Mouse (Mus musculus): ENCODE data around the gene Traf7. TPM values are rescaled to one million over a fixed set of nuclear protein-coding genes. Genes with fewer than 3 reads are reported as not detected.

The Traf7 gene
- polyA plus RNA-seq, 1 experiment from 2014 or later: 102 TPM

DNA sequence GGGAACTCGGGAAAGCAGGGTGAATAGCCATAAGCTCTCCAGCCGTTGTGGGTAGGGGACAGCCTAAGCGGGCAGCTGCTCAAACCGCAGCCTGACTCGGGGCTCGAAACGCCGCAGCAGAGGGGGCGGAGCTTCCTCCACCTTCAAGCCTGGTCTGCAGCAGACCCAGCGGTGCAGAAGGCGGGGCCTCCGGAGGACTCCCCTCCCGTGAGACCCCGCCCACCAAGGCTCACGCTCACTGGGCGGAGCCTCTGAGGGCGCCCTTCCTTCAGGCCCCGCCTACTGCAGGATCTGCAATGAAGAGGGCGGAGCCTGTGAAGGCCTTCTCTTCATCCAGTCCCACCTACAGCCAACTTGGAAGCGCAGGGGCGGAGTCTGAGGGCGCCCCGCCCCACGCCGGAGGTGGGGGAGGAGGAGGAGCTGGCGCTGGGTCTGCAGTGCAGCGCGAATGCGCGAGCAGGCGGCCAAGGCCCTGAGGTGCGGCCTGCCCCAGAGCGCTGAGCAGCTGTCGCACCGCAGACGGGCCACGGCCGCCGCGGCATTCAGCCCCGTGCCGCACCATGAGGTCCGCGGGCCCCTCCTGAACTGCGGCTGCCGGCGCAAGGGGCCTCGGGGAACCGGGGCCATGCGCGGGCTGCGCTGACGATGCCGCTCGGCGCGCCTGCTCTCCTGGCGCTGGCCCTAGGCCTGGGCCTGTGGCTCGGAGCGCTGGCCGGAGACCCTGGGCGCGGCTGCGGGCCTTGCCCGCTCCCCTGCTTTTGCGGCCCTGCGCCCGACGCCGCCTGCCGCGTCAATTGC, 22.1 kb upstream of the Traf7 start, which contains the start of gene Pkd1:
Gene Pkd1 (plus strand): TSS at position 217 of the 798 bp plus-strand sequence.
- WGBS: under 1% methylated on average over 62 of the region's 72 CpGs
- H3K9me3 ChIP-seq (ENCODE audit: control insufficient read depth, low read length): no peaks in the 10 kb centered on the region
- H3K27me3 ChIP-seq (ENCODE audit: control insufficient read depth, insufficient read depth, low read length): no peaks in the 10 kb centered on the region
- H3K27ac ChIP-seq (replicated peaks; ENCODE audit: low read depth, low read length): peak within 1 kb of the TSS; percentile 96
- DNase-seq (ENCODE audit: low spot score): peak; percentile 100
- H3K4me2 ChIP-seq (ENCODE audit: low read depth, severe bottlenecking): peak within 1 kb of the TSS; percentile 66
- H3K36me3 ChIP-seq (ENCODE audit: control insufficient read depth, insufficient read depth, low read length): no peaks in the 10 kb centered on the region
- peak; percentile 92 for ATAC-seq (ENCODE audit: insufficient number of reproducible peaks, low FRiP score, low TSS enrichment, low read depth)
- H3K9ac ChIP-seq (ENCODE audit: low read length): peak within 1 kb of the TSS; percentile 93
- peak within 1 kb of the TSS; percentile 85 for H3K4me3 ChIP-seq (ENCODE audit: low read depth, low read length)
- H3K4me1 ChIP-seq (ENCODE audit: control insufficient read depth, insufficient read depth, low read length): peaks cover 18% of the 10 kb centered on the region; the same call in 1 of the 2 replicates

DNA sequence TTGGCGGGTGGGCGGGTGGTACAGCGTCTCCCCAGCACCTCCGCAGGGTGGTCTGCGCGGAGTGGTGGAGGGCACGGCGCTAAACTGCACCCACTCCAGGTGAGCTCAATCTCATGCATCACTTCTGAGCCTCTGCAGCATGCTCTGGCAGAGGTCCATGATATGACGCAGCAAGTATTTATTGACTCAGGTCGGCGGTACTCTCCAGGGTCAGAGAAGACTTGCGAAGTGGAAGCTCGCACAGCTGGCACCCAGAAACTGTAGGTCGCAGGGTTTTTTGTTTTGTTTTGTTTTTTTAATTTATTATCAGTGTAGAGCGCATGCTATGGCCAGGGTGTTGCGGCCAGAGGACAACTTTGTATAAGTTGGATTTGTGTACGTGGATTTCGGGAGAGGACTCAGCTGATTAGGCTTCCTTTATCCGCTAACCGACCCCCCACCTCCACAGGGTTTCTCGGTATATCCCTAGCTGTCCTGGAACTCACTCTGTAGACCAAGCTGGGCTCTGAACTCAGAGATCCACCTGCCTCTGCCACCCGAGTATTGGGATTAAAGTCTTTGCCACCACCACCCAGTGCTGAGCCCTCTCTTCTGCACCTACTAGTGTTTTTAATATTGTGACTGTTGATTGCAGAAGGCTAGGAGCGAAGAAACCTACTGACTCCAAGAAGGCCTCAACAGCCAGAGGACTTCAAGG, 21.3 kb upstream of the Traf7 start:
- DNase-seq (ENCODE audit: low spot score) (peak; percentile 56), ATAC-seq (ENCODE audit: insufficient number of reproducible peaks, low FRiP score, low TSS enrichment, low read depth) (peak; percentile 1; the same call in 1 of the 2 replicates)
- H3K4me3 ChIP-seq (ENCODE audit: low read depth, low read length): peak overlapping the region; percentile 85
- H3K4me1 ChIP-seq (ENCODE audit: control insufficient read depth, insufficient read depth, low read length): peaks cover 18% of the 10 kb centered on the region; the same call in 1 of the 2 replicates
- H3K4me2 ChIP-seq (ENCODE audit: low read depth, severe bottlenecking): peak overlapping the region; percentile 66
- H3K27ac ChIP-seq (replicated peaks; ENCODE audit: low read depth, low read length): no peak overlapping the region
- no peaks in the 10 kb centered on the region for H3K27me3 ChIP-seq (ENCODE audit: control insufficient read depth, insufficient read depth, low read length)
- no peaks in the 10 kb centered on the region for H3K9me3 ChIP-seq (ENCODE audit: control insufficient read depth, low read length)
- H3K9ac ChIP-seq (ENCODE audit: low read length): peak overlapping the region; percentile 45; the same call in 1 of the 2 replicates
- whole genome bisulfite sequencing: 4% methylated on average over 23 of the region's 23 CpGs
- no peaks in the 10 kb centered on the region for H3K36me3 ChIP-seq (ENCODE audit: control insufficient read depth, insufficient read depth, low read length)

DNA sequence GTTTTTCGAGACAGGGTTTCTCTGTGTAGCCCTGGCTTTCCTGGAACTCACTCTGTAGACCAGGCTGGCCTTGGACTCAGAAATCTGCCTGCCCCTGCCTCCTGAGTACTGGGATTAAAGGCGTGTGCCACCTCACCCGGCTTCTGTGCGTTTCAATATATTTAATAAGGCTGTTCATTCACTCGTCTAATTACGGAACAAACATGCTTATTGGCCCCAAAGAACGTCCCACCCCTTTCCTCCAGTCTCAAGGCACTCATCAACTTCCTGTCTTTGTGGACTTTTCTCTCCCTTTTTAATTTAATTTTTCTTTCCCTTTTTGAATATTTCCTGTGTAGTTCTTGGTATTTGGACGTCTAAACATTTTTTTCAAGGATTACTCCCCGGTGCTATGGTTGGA, 20.7 kb upstream of the Traf7 start:
- H3K27ac ChIP-seq (replicated peaks; ENCODE audit: low read depth, low read length): no peak overlapping the region
- H3K36me3 ChIP-seq (ENCODE audit: control insufficient read depth, insufficient read depth, low read length): no peaks in the 10 kb centered on the region
- ATAC-seq (ENCODE audit: insufficient number of reproducible peaks, low FRiP score, low TSS enrichment, low read depth) (no peak), DNase-seq (ENCODE audit: low spot score) (no peak)
- H3K4me3 ChIP-seq (ENCODE audit: low read depth, low read length): peak overlapping the region; percentile 85
- H3K4me1 ChIP-seq (ENCODE audit: control insufficient read depth, insufficient read depth, low read length): peaks cover 18% of the 10 kb centered on the region; the same call in 1 of the 2 replicates
- H3K4me2 ChIP-seq (ENCODE audit: low read depth, severe bottlenecking): peak overlapping the region; percentile 66
- no peaks in the 10 kb centered on the region for H3K9me3 ChIP-seq (ENCODE audit: control insufficient read depth, low read length)
- no peaks in the 10 kb centered on the region for H3K27me3 ChIP-seq (ENCODE audit: control insufficient read depth, insufficient read depth, low read length)
- H3K9ac ChIP-seq (ENCODE audit: low read length): no peak overlapping the region
- 38% methylated on average over 9 of the region's 9 CpGs for WGBS

DNA sequence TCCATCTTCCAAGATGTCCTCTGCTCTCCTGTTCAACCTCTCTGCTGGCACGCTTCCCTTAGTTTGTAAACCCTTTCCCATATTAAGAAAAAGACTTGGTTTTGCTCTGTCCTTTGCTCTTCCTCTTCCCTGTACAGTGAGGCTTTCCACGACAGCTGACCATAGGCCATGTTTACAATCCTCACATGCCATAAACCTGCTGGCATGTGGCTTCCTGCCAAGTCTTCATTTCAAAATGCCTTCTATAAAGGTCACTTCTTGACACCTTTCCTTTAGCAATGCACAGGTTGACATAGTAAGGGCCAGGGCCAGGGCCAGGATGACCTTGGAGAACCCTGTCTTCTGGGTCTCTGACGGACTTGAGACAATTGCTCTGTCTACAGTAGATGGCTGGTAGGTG, 18.5 kb upstream of the Traf7 start:
- Histone ChIP-seq H3K4me2 (ENCODE audit: low read depth, severe bottlenecking) (no peak overlapping the region), H3K36me3 (ENCODE audit: control insufficient read depth, insufficient read depth, low read length) (no peaks in the 10 kb centered on the region), H3K27ac (replicated peaks; ENCODE audit: low read depth, low read length) (no peak overlapping the region), H3K27me3 (ENCODE audit: control insufficient read depth, insufficient read depth, low read length) (no peaks in the 10 kb centered on the region), H3K4me1 (ENCODE audit: control insufficient read depth, insufficient read depth, low read length) (peaks cover 8% of the 10 kb centered on the region; the same call in 1 of the 2 replicates), H3K4me3 (ENCODE audit: low read depth, low read length) (no peak overlapping the region), H3K9ac (ENCODE audit: low read length) (no peak overlapping the region), H3K9me3 (ENCODE audit: control insufficient read depth, low read length) (no peaks in the 10 kb centered on the region)
- 80% methylated on average over 3 of the region's 3 CpGs for WGBS
- ATAC-seq (ENCODE audit: insufficient number of reproducible peaks, low FRiP score, low TSS enrichment, low read depth) (no peak), DNase-seq (ENCODE audit: low spot score) (no peak)

DNA sequence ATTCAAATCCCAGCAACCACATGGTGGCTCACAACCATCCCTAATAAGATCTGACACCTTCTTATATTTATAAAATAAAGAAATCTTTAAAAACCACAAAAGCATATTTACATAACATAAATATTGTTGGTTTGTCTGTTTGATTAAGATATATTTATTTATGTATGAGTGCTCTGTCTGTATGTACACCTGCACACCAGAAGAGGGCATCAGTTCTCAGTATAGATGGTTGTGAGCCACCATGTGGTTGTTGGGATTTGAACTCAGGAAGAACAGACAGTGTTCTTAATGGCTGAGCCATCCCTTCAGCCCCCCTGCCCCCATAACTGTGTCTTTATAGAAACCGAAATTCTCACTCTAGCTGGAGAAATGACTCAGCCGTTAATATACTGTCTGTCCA, 17.5 kb upstream of the Traf7 start:
- ATAC-seq (ENCODE audit: insufficient number of reproducible peaks, low FRiP score, low TSS enrichment, low read depth): no peak
- H3K4me3 ChIP-seq (ENCODE audit: low read depth, low read length): no peak overlapping the region
- H3K9ac ChIP-seq (ENCODE audit: low read length): no peak overlapping the region
- H3K4me1 ChIP-seq (ENCODE audit: control insufficient read depth, insufficient read depth, low read length): peaks cover 3% of the 10 kb centered on the region; the same call in 1 of the 2 replicates
- no peak for DNase-seq (ENCODE audit: low spot score)
- no peaks in the 10 kb centered on the region for H3K27me3 ChIP-seq (ENCODE audit: control insufficient read depth, insufficient read depth, low read length)
- no peaks in the 10 kb centered on the region for H3K36me3 ChIP-seq (ENCODE audit: control insufficient read depth, insufficient read depth, low read length)
- H3K27ac ChIP-seq (replicated peaks; ENCODE audit: low read depth, low read length): no peak overlapping the region
- WGBS: 91% methylated on average over 2 of the region's 2 CpGs
- H3K9me3 ChIP-seq (ENCODE audit: control insufficient read depth, low read length): no peaks in the 10 kb centered on the region
- no peak overlapping the region for H3K4me2 ChIP-seq (ENCODE audit: low read depth, severe bottlenecking)

DNA sequence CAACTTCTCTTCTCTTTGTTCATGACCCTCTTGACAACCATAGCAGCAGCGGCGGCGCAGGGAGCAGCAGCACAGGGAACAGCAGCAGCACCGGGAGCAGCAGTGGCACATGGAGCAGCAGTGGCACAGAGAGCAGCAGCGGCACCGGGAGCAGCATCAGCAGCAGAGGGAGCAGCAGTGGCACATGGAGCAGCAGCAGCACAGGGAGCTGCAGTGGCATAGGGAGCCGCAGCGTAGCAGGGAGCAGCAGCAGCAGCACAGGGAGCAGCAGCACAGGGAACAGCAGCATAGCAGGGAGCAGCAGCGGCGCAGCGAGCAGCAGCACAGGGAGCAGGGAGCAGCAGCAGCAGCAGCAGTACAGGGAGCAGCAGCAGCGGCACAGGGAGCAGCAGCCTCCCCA, 16.9 kb upstream of the Traf7 start:
- ATAC-seq (ENCODE audit: insufficient number of reproducible peaks, low FRiP score, low TSS enrichment, low read depth) (no peak), DNase-seq (ENCODE audit: low spot score) (peak; percentile 42)
- WGBS: 18% methylated on average over 12 of the region's 12 CpGs
- Histone ChIP-seq H3K27me3 (ENCODE audit: control insufficient read depth, insufficient read depth, low read length) (no peaks in the 10 kb centered on the region), H3K9ac (ENCODE audit: low read length) (peak overlapping the region; percentile 56), H3K4me1 (ENCODE audit: control insufficient read depth, insufficient read depth, low read length) (peaks cover 3% of the 10 kb centered on the region; the same call in 1 of the 2 replicates), H3K4me3 (ENCODE audit: low read depth, low read length) (no peak overlapping the region), H3K9me3 (ENCODE audit: control insufficient read depth, low read length) (no peaks in the 10 kb centered on the region), H3K36me3 (ENCODE audit: control insufficient read depth, insufficient read depth, low read length) (no peaks in the 10 kb centered on the region), H3K27ac (replicated peaks; ENCODE audit: low read depth, low read length) (no peak overlapping the region), H3K4me2 (ENCODE audit: low read depth, severe bottlenecking) (no peak overlapping the region; the same call in 1 of the 2 replicates)

DNA sequence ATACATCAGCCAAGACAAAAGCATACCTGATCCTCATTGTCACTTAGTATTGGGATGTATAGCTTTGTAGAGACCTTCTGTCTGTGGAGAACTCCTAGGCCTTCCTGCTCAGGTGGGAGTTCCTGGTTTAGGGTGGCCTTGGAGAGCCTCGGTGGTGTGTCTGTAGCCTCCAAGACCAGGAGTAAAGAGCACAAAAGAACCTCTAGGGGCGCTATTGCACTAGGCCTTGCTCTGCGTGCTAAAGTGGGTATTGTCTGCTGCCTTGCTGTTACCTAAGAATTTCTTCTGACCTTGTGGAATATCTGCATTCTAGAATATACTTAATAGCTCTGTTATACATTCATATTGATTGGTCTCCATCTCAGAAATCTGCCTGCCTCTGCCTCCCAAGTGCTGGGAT, 12.6 kb upstream of the Traf7 start:
- Histone ChIP-seq H3K36me3 (ENCODE audit: control insufficient read depth, insufficient read depth, low read length) (no peaks in the 10 kb centered on the region), H3K4me2 (ENCODE audit: low read depth, severe bottlenecking) (no peak overlapping the region), H3K9me3 (ENCODE audit: control insufficient read depth, low read length) (no peaks in the 10 kb centered on the region), H3K4me1 (ENCODE audit: control insufficient read depth, insufficient read depth, low read length) (no peaks in the 10 kb centered on the region), H3K27ac (replicated peaks; ENCODE audit: low read depth, low read length) (no peak overlapping the region), H3K4me3 (ENCODE audit: low read depth, low read length) (no peak overlapping the region), H3K27me3 (ENCODE audit: control insufficient read depth, insufficient read depth, low read length) (no peaks in the 10 kb centered on the region), H3K9ac (ENCODE audit: low read length) (no peak overlapping the region)
- 12% methylated on average over 3 of the region's 3 CpGs for WGBS
- no peak for ATAC-seq (ENCODE audit: insufficient number of reproducible peaks, low FRiP score, low TSS enrichment, low read depth)
- peak; percentile 57 for DNase-seq (ENCODE audit: low spot score)

DNA sequence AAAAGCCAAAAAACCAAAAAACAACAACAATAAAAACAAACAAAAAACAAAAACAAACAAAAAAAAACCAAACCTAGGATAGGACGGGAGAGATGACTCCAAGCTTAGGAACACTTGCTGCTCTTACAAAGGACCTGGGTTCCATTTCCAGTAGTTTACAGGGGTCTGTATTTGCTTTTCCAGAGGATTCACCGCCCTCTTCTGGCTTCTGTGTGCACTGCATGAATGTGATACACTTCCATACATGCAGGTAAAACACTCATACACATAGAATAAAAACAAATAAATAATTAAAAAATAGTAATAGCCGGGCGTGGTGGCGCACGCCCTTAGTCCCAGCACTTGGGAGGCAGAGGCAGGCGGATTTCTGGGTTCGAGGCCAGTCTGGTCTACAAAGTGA, 11.2 kb upstream of the Traf7 start:
- ATAC-seq (ENCODE audit: insufficient number of reproducible peaks, low FRiP score, low TSS enrichment, low read depth) (no peak), DNase-seq (ENCODE audit: low spot score) (peak; percentile 75)
- H3K4me1 ChIP-seq (ENCODE audit: control insufficient read depth, insufficient read depth, low read length): no peaks in the 10 kb centered on the region
- no peak overlapping the region for H3K4me2 ChIP-seq (ENCODE audit: low read depth, severe bottlenecking)
- no peak overlapping the region for H3K27ac ChIP-seq (replicated peaks; ENCODE audit: low read depth, low read length)
- no peaks in the 10 kb centered on the region for H3K9me3 ChIP-seq (ENCODE audit: control insufficient read depth, low read length)
- no peaks in the 10 kb centered on the region for H3K36me3 ChIP-seq (ENCODE audit: control insufficient read depth, insufficient read depth, low read length)
- no peaks in the 10 kb centered on the region for H3K27me3 ChIP-seq (ENCODE audit: control insufficient read depth, insufficient read depth, low read length)
- no peak overlapping the region for H3K9ac ChIP-seq (ENCODE audit: low read length)
- 74% methylated on average over 8 of the region's 8 CpGs for WGBS
- H3K4me3 ChIP-seq (ENCODE audit: low read depth, low read length): no peak overlapping the region
